Mouse (Mus musculus) ovary, postnatal 10 days (tissue): ENCODE results near the gene Rwdd2b.

Source experiments
- DNase-seq: peaks from one replicate; pipeline ENCODE4 v3.0.0; 2022; ENCODE audit warnings: low spot score

Gene Rwdd2b

GRCm38 (mm10) chr16:87440184-87440686 is at the start of gene Rwdd2b:
Rwdd2b (minus strand) TSS chr16:87440573.
- DNase-seq, result peak; percentile 84

GRCm38 (mm10) chr16:87488605-87489004 is 48.2 kb upstream of the Rwdd2b start:
- no peak for DNase-seq

GRCm38 (mm10) chr16:87486739-87487138 is 46.4 kb upstream of the Rwdd2b start:
- DNase-seq, result no peak

GRCm38 (mm10) chr16:87484367-87484766 is 44.0 kb upstream of the Rwdd2b start:
- DNase-seq, result no peak

GRCm38 (mm10) chr16:87470579-87470978 is 30.2 kb upstream of the Rwdd2b start:
- DNase-seq, result no peak

GRCm38 (mm10) chr16:87458752-87459151 is 18.4 kb upstream of the Rwdd2b start:
- no peak for DNase-seq

- no peak for DNase-seq
Observed at GRCm38 (mm10) chr16:87455180-87455611, 14.8 kb upstream of the Rwdd2b start.

GRCm38 (mm10) chr16:87454419-87455179 is 14.2 kb upstream of the Rwdd2b start, which contains the start of gene Usp16:
Usp16 (plus strand) TSS chr16:87454703.
- peak; percentile 95 for DNase-seq

GRCm38 (mm10) chr16:87453226-87453625 is 12.9 kb upstream of the Rwdd2b start:
- no peak for DNase-seq

- no peak for DNase-seq
Observed at GRCm38 (mm10) chr16:87445528-87445927, 5.2 kb upstream of the Rwdd2b start.

- no peak for DNase-seq
Observed at GRCm38 (mm10) chr16:87445110-87445509, 4.7 kb upstream of the Rwdd2b start.

- DNase-seq, result no peak
Observed at GRCm38 (mm10) chr16:87444071-87444470, 3.7 kb upstream of the Rwdd2b start.

- no peak for DNase-seq
Observed at GRCm38 (mm10) chr16:87443245-87443644, 2.9 kb upstream of the Rwdd2b start.

GRCm38 (mm10) chr16:87442291-87442690 is 1.9 kb upstream of the Rwdd2b start:
- no peak for DNase-seq

- DNase-seq, result no peak
Observed at GRCm38 (mm10) chr16:87441089-87441488, 716 bp upstream of the Rwdd2b start.

- no peak for DNase-seq
Observed at GRCm38 (mm10) chr16:87438697-87439096, 1.7 kb downstream of the Rwdd2b start.

- no peak for DNase-seq
Observed at GRCm38 (mm10) chr16:87437096-87437495, 3.3 kb downstream of the Rwdd2b start.

- DNase-seq, result no peak
Observed at GRCm38 (mm10) chr16:87435411-87436205, 4.8 kb downstream of the Rwdd2b start.

- DNase-seq, result no peak
Observed at GRCm38 (mm10) chr16:87434946-87435345, 5.4 kb downstream of the Rwdd2b start.

- no peak for DNase-seq
Observed at GRCm38 (mm10) chr16:87434266-87434665, 6.1 kb downstream of the Rwdd2b start.

- peak; percentile 90 for DNase-seq
Observed at GRCm38 (mm10) chr16:87432033-87432814, 8.1 kb downstream of the Rwdd2b start, which contains the start of gene Ltn1. Ltn1 (minus strand) TSS chr16:87432612.

- no peak for DNase-seq
Observed at GRCm38 (mm10) chr16:87427516-87427915, 12.9 kb downstream of the Rwdd2b start.
